Mouse (Mus musculus): ENCODE data around the gene Cd164. TPM values are rescaled to one million over a fixed set of nuclear protein-coding genes. Genes with fewer than 3 reads are reported as not detected.

Cd164 gene
- polyA plus RNA-seq, 1 experiment from 2014 or later: 98.8 TPM

DNA sequence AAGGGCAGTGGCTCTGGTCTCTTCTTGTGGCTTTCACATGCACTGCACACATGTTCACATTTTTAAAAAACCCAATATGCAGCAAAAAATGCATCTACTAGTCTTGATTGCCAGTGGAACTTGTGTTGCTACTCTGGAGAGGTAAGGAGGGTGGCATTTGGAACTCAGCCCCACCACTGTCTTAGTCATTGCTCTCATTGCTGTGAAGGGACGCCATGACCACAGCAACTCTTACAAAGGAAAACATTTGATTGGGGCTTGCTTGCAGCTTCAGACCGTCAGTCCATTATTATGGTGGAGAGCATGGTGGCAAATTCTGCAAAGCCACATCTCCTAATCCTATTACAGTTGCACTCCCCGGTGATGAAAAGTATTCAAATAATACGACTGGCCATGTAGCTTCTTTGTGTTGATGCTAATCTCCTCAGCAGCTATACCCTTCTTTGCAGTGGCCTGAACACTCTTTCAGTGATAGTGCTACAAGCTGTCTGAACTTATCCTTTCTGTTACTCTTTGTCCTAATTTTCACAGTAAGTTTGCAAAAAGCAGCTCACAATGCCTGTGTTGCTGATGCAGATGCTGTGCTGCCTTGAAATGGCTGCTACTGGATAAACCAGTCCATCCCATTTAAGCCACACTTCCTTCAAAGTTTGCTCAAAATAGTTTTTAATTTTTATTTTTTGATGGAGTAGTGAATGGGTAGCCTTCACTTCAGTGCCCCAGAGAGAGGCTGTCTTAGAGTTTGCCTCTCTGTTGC, 18.2 kb downstream of the Cd164 start:
- H3K27ac ChIP-seq: no peak overlapping the region
- no peak overlapping the region for H3K4me2 ChIP-seq (replicated peaks)
- H3K4me1 ChIP-seq: no peaks in the 10 kb centered on the region
- no peak overlapping the region for H3K9ac ChIP-seq
- WGBS: 97% methylated on average over 4 of the region's 4 CpGs
- peaks cover 44% of the 10 kb centered on the region for H3K36me3 ChIP-seq
- no peak for ATAC-seq (ENCODE audit: low FRiP score, low read depth)
- H3K4me3 ChIP-seq: no peak overlapping the region
- no peaks in the 10 kb centered on the region for H3K9me3 ChIP-seq
- no peaks in the 10 kb centered on the region for H3K27me3 ChIP-seq (replicated peaks)

DNA sequence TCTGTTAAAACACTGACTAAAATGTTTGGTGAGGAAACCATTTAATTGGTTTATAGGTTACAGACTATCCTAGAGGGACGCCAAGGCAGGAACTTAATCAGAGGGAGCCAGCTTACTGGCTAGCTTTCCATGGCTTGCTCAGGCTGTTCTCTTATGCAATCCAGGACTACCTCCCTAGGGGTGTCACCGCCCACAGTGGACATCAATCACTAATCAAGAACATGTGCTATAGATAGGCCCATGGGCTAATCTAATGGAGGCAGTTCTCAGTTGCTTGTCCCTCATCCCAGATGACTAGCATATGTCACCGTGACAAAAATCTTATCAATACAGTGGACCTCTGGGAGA, 18.7 kb downstream of the Cd164 start:
- H3K9me3 ChIP-seq: no peaks in the 10 kb centered on the region
- no peaks in the 10 kb centered on the region for H3K27me3 ChIP-seq (replicated peaks)
- H3K27ac ChIP-seq: no peak overlapping the region
- ATAC-seq (ENCODE audit: low FRiP score, low read depth): no peak
- no peak overlapping the region for H3K9ac ChIP-seq
- peaks cover 39% of the 10 kb centered on the region for H3K36me3 ChIP-seq
- H3K4me3 ChIP-seq: no peak overlapping the region
- 94% methylated on average over 3 of the region's 3 CpGs for WGBS
- no peaks in the 10 kb centered on the region for H3K4me1 ChIP-seq
- no peak overlapping the region for H3K4me2 ChIP-seq (replicated peaks)

- Histone ChIP-seq H3K9me3 (no peaks in the 10 kb centered on the region), H3K27me3 (replicated peaks) (no peaks in the 10 kb centered on the region), H3K9ac (no peak overlapping the region), H3K27ac (no peak overlapping the region), H3K4me2 (replicated peaks) (no peak overlapping the region), H3K36me3 (peaks cover 29% of the 10 kb centered on the region), H3K4me1 (no peaks in the 10 kb centered on the region), H3K4me3 (no peak overlapping the region)
- WGBS: 92% methylated on average over 4 of the region's 4 CpGs
- ATAC-seq (ENCODE audit: low FRiP score, low read depth): no peak
These were observed 19.8 kb downstream of the Cd164 start for GRCm38 (mm10) chr10:41538986-41539385.

GRCm38 (mm10) chr10:41542057-41542456, 22.8 kb downstream of the Cd164 start:
- Histone ChIP-seq H3K36me3 (peaks cover 7% of the 10 kb centered on the region), H3K27ac (no peak overlapping the region), H3K4me3 (no peak overlapping the region), H3K9me3 (no peaks in the 10 kb centered on the region), H3K27me3 (replicated peaks) (no peaks in the 10 kb centered on the region), H3K4me2 (replicated peaks) (no peak overlapping the region), H3K9ac (no peak overlapping the region), H3K4me1 (peaks cover 4% of the 10 kb centered on the region; the same call in 1 of the 2 replicates)
- no peak for ATAC-seq (ENCODE audit: low FRiP score, low read depth)
- 95% methylated on average over 6 of the region's 6 CpGs for WGBS

- Histone ChIP-seq H3K9me3 (no peaks in the 10 kb centered on the region), H3K9ac (no peak overlapping the region), H3K4me3 (no peak overlapping the region), H3K36me3 (no peaks in the 10 kb centered on the region), H3K27me3 (replicated peaks) (no peaks in the 10 kb centered on the region), H3K4me1 (peaks cover 4% of the 10 kb centered on the region; the same call in 1 of the 2 replicates), H3K27ac (no peak overlapping the region), H3K4me2 (replicated peaks) (no peak overlapping the region)
- no peak for ATAC-seq (ENCODE audit: low FRiP score, low read depth)
- WGBS: 83% methylated on average over 4 of the region's 4 CpGs
These were observed 24.2 kb downstream of the Cd164 start for GRCm38 (mm10) chr10:41543439-41543838.

DNA sequence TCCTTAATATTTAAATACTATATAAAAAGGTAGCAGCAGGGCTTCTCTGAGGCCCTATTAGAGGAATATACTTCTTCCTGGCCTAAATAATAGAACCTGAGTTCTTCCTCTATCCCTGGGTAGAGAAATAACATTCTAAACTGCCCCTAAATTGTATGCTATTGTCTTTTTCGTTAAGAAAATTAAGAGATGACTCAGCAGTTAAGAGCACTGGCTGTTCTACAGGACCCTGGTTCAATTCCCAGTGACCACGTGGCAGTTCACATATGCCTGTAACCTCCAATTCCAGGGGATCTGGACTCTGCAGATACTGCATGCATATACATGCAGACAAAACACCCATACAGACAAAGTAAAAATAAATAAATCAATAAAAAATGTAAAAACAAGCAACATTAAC, 24.6 kb downstream of the Cd164 start:
- Histone ChIP-seq H3K9ac (no peak overlapping the region), H3K27me3 (replicated peaks) (no peaks in the 10 kb centered on the region), H3K36me3 (no peaks in the 10 kb centered on the region), H3K4me2 (replicated peaks) (no peak overlapping the region), H3K4me1 (peaks cover 4% of the 10 kb centered on the region; the same call in 1 of the 2 replicates), H3K9me3 (no peaks in the 10 kb centered on the region), H3K4me3 (no peak overlapping the region), H3K27ac (no peak overlapping the region)
- no peak for ATAC-seq (ENCODE audit: low FRiP score, low read depth)
- WGBS: 80% methylated on average over 2 of the region's 2 CpGs

DNA sequence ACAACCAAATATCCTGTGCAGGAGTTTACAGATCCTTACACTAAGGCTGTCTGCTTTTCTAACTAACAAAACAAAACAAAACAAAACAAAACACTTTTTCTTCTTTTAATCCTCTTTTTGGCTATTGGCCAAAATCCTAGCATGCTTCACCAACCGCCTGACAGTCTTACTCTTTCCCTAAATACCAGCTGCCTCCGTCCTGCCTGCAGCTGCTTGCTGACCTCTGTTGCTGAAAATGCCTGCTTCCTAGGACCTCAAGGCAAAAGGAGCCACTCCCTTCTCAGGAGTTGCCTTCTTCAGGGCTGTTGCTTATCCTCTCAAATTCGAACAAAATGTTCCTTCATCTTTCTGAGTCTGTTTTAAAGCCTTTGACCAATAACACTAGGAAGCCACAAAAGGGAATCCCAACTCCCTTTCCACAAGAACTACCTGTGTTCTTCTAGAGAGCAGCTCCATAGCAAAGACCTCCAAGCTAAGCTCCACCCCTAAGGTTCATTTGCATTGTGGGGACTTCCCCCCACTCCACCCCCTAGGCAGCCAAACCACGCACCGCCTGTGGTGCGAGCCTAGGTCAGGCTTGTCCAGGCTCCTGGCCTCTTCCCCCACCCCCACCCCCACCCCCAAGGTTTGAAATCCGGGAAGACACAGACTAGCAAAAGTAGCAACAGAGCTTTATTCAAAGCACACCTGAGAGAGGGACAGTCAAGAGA, 25.4 kb downstream of the Cd164 start:
- Histone ChIP-seq H3K4me3 (no peak overlapping the region), H3K4me2 (replicated peaks) (no peak overlapping the region), H3K4me1 (peaks cover 4% of the 10 kb centered on the region; the same call in 1 of the 2 replicates), H3K27ac (no peak overlapping the region), H3K9ac (no peak overlapping the region), H3K27me3 (replicated peaks) (no peaks in the 10 kb centered on the region), H3K9me3 (peaks cover 6% of the 10 kb centered on the region), H3K36me3 (no peaks in the 10 kb centered on the region)
- ATAC-seq (ENCODE audit: low FRiP score, low read depth): no peak
- 11% methylated on average over 7 of the region's 7 CpGs for WGBS

DNA sequence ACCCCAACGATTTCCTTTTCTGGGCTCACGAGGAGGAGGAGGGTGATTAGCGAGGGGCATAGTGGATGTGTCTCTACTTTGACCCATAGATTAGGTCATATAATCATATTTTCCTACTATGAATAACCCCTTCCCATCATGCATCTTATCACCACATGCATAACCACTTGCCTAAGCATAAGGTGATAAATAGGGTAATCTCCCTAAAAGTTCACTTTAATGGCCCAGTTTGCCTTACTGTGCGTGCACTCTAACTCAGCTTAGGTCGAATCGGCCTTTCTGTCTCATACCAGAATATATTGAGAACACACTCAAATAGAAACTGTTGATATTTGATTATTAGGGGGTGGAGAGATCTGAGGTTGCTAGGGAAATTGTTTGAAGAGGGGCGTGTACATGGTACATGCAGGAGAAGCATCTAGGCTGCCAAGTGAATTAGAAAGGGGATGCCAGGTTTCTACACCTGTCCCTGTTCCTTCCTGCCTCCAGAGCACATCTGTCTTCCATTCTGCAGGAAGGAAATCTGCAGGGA, 26.1 kb downstream of the Cd164 start:
- H3K27ac ChIP-seq: no peak overlapping the region
- peaks cover 6% of the 10 kb centered on the region for H3K9me3 ChIP-seq
- H3K9ac ChIP-seq: no peak overlapping the region
- 61% methylated on average over 7 of the region's 7 CpGs for WGBS
- H3K4me1 ChIP-seq: peaks cover 4% of the 10 kb centered on the region; the same call in 1 of the 2 replicates
- no peak overlapping the region for H3K4me3 ChIP-seq
- H3K27me3 ChIP-seq (replicated peaks): no peaks in the 10 kb centered on the region
- no peak overlapping the region for H3K4me2 ChIP-seq (replicated peaks)
- no peak for ATAC-seq (ENCODE audit: low FRiP score, low read depth)
- H3K36me3 ChIP-seq: no peaks in the 10 kb centered on the region

DNA sequence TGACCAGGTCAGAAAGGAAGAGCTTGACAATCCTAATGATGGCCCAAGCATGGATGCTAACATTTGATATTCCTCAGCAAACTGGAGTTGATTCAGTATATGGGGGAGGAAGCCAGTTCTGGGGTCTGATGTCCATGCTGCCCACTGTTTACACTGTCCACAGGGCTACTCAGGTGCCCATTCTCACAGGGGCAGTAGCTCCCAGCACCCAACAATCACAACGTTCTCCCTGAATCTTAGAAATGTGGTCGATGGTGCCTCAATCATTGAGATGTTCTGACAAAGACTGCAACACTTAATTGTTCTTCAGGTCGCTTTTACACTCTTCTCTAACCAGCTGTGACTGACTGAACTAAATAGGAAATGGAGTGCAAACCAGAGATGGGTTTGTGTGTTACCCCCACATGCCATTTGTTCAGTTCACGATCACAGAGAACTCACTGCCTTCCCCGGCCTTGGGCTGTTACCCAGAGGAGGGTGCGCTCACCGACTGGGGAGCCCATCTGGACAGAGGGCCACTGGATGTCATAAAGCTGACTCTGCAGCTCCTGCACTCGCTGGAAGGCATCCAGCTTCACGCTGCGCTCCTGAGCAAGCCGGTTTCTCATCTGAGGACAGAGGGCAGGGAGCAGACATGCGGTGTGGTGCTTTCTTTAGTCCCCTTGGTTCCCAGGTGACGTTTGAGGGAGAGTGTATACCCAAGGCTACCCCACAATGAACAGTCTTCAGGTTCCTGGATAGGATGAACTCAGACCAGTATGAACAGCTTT, 27.4 kb downstream of the Cd164 start:
- 59% methylated on average over 13 of the region's 13 CpGs for WGBS
- H3K4me3 ChIP-seq: no peak overlapping the region
- no peak for ATAC-seq (ENCODE audit: low FRiP score, low read depth)
- no peak overlapping the region for H3K27ac ChIP-seq
- H3K9me3 ChIP-seq: peaks cover 6% of the 10 kb centered on the region
- no peaks in the 10 kb centered on the region for H3K36me3 ChIP-seq
- H3K27me3 ChIP-seq (replicated peaks): no peaks in the 10 kb centered on the region
- H3K9ac ChIP-seq: no peak overlapping the region
- H3K4me2 ChIP-seq (replicated peaks): no peak overlapping the region
- H3K4me1 ChIP-seq: peaks cover 4% of the 10 kb centered on the region; the same call in 1 of the 2 replicates

DNA sequence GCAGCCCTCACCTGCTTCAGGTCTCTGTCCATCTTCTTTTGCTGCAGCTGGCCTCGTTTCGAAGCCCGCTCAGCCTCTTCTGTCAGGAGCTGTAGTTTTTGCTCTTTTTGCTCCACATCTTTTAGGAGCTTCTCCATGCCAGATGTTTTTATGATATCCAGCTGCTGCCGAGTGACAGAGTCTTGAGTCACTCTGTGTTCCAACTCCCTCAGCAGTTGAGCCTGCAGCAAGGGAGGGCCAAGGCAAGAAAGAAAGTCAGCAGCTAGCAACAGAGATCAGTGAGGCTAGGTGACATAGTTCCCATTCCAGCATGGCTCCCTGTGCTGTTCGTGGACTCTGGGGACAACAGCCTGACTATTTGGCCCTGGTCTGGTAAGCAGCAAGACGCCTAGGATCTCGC, 31.5 kb downstream of the Cd164 start:
- Histone ChIP-seq H3K9me3 (peaks cover 6% of the 10 kb centered on the region), H3K4me2 (replicated peaks) (no peak overlapping the region), H3K27ac (no peak overlapping the region), H3K9ac (no peak overlapping the region), H3K4me3 (no peak overlapping the region), H3K27me3 (replicated peaks) (no peaks in the 10 kb centered on the region), H3K36me3 (no peaks in the 10 kb centered on the region), H3K4me1 (no peaks in the 10 kb centered on the region)
- no peak for ATAC-seq (ENCODE audit: low FRiP score, low read depth)
- 81% methylated on average over 7 of the region's 7 CpGs for WGBS

GRCm38 (mm10) chr10:41552319-41552718, 33.1 kb downstream of the Cd164 start:
- H3K27me3 ChIP-seq (replicated peaks): no peaks in the 10 kb centered on the region
- WGBS: 35% methylated on average over 3 of the region's 3 CpGs
- H3K4me1 ChIP-seq: no peaks in the 10 kb centered on the region
- H3K4me2 ChIP-seq (replicated peaks): no peak overlapping the region
- no peak overlapping the region for H3K4me3 ChIP-seq
- peaks cover 6% of the 10 kb centered on the region for H3K9me3 ChIP-seq
- no peak overlapping the region for H3K9ac ChIP-seq
- no peaks in the 10 kb centered on the region for H3K36me3 ChIP-seq
- ATAC-seq (ENCODE audit: low FRiP score, low read depth): no peak
- H3K27ac ChIP-seq: no peak overlapping the region
